Mouse (Mus musculus) myocyte (in vitro differentiated cells): ENCODE data around the gene Gm37240.

Experiments used
- E2F4 ChIP-seq: IDR thresholded peaks from one replicate; pipeline ENCODE4 v1.6.1; 2011; ENCODE audit warnings: mild to moderate bottlenecking, control low read depth, moderate library complexity; ENCODE audit not compliant: insufficient read depth
- MAX ChIP-seq: IDR thresholded peaks from one replicate; pipeline ENCODE4 v1.6.1; 2011; ENCODE audit warnings: low read depth, mild to moderate bottlenecking, control low read depth
- POLR2A ChIP-seq: IDR thresholded peaks from one replicate; pipeline ENCODE4 v1.6.1; 2011; ENCODE audit warnings: low read depth, mild to moderate bottlenecking, control low read depth, moderate library complexity; ENCODE audit not compliant: insufficient read length
- POLR2AphosphoS2 ChIP-seq: IDR thresholded peaks from one replicate; pipeline ENCODE4 v1.6.1; 2011; ENCODE audit warnings: low read depth, control low read depth; ENCODE audit not compliant: insufficient read length
- USF1 ChIP-seq: IDR thresholded peaks from one replicate; pipeline ENCODE4 v1.6.1; 2011; ENCODE audit warnings: low read depth, mild to moderate bottlenecking, control low read depth, moderate library complexity

DNA sequence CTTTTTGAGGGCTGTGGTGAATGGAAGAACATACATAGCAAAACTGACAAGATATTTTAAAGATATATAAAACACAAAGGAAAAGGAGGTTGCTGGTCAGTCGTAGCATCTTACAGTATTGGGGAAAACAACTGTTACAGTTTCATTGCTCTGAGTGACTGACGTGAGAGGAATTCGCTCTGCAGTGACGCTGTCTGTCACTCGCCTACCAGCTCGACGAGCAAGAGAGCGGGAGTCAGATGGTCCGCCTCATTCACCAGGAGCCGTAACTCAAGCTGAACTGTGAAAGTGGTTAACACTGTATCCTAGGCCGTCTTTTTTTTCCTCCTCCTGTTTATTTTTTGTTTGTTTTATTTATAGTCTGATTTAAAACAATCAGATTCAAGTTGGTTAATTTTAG is 908.6 kb downstream of the Gm37240 start:
- no peak for TF ChIP-seq E2F4
- TF ChIP-seq POLR2A = no peak
- TF ChIP-seq POLR2AphosphoS2 = no peak
- TF ChIP-seq MAX = no peak
- no peak for TF ChIP-seq USF1
